Mouse (Mus musculus) testis, adult 2 months (tissue): ENCODE data around the gene Thrsp.

Experiments used
- CTCF ChIP-seq: fragments of 200-500 bp; IDR thresholded peaks from 2 replicates; pipeline ENCODE4 v1.5.1; 2012; ENCODE audit warnings: low read depth, mild to moderate bottlenecking, inconsistent platforms, low read length, moderate library complexity; ENCODE audit not compliant: control insufficient read depth, insufficient read depth, insufficient replicate concordance
- POLR2A ChIP-seq: fragments of 200-500 bp; IDR thresholded peaks from 2 replicates; pipeline ENCODE4 v1.6.1; 2012; ENCODE audit warnings: low read depth, mild to moderate bottlenecking, inconsistent platforms, low read length, moderate library complexity; ENCODE audit not compliant: control insufficient read depth

DNA sequence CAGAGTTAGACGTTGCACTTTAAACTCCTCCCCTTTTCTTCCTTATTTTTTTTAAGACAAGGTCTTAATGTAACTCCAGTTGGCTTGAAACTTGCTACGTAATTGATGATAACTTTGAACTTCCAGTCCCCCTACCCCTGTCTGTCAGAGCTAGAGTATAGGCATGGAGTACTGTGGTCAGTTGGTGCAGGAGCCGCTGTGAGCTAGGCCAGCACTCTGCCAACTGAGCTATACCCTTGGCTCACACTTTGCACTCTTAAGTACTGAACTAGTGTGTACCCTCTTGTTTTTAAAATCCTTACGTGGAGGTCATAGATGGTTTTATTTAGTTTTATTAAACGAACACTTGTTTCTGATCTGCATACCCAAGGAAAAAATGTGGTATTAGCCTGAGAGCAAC, 38.2 kb downstream of the Thrsp start:
- TF ChIP-seq CTCF (no peak), POLR2A (no peak)
